Mouse (Mus musculus) heart, adult 2 months (tissue): ENCODE results near the gene Cavin3. TPM values are rescaled to one million over a fixed set of nuclear protein-coding genes. Genes with fewer than 3 reads are reported as not detected.
"Not testable (repeated sequence)": the region's sequence is repeated elsewhere in the genome, so short reads cannot be mapped to it uniquely, and the experiment has no call there.

Experiments used
- DNase-seq, 2 experiments: peaks; one replicate each; pipeline ENCODE4 v3.0.0; 2021
- H3K27ac ChIP-seq: fragments of 200-600 bp; 2 replicates; pipeline ENCODE4 v1.8.1; 2022
- H3K27me3 ChIP-seq: fragments of 200-500 bp; 2 replicates; pipeline ENCODE4 v1.6.1; 2012; ENCODE audit warnings: mild to moderate bottlenecking, low read length, inconsistent platforms, mixed read lengths; ENCODE audit not compliant: control insufficient read depth, insufficient read depth
- H3K36me3 ChIP-seq: fragments of 200-500 bp; 2 replicates; pipeline ENCODE4 v1.6.1; 2012; ENCODE audit warnings: low read length, inconsistent platforms; ENCODE audit not compliant: control insufficient read depth, insufficient read depth
- H3K4me1 ChIP-seq: fragments of 200-500 bp; 2 replicates; pipeline ENCODE4 v1.6.1; 2011; ENCODE audit warnings: low read length; ENCODE audit not compliant: control insufficient read depth, insufficient read depth
- H3K4me3 ChIP-seq: fragments of 200-600 bp; 2 replicates; pipeline ENCODE4 v1.8.1; 2022
- H3K79me2 ChIP-seq: fragments of 200-500 bp; replicated peaks from 2 replicates; pipeline ENCODE4 v1.6.1; 2012; ENCODE audit warnings: mild to moderate bottlenecking, inconsistent platforms, low read length, moderate library complexity, mixed read lengths; ENCODE audit not compliant: control insufficient read depth, insufficient read depth
- H3K9ac ChIP-seq: fragments of 200-500 bp; 2 replicates; pipeline ENCODE4 v1.6.1; 2012; ENCODE audit warnings: low read depth, mild to moderate bottlenecking, control low read depth, inconsistent platforms, low read length, mixed read lengths
- CTCF ChIP-seq: fragments of 200-600 bp; IDR thresholded peaks from 2 replicates; pipeline ENCODE4 v1.8.1; 2022; ENCODE audit warnings: antibody characterized with exemption, mild to moderate bottlenecking, moderate library complexity
- EP300 ChIP-seq: fragments of 200-500 bp; IDR thresholded peaks from 2 replicates; pipeline ENCODE4 v1.6.1; 2011; ENCODE audit warnings: low read depth, low read length, control low read depth; ENCODE audit not compliant: insufficient read depth
- POLR2A ChIP-seq: fragments of 200-500 bp; IDR thresholded peaks from 2 replicates; pipeline ENCODE4 v1.6.1; 2011; ENCODE audit warnings: mild to moderate bottlenecking, low read depth, low read length, control low read depth; ENCODE audit not compliant: insufficient read depth
- WGBS: fragments of 180-500 bp; shearing (Covaris S2); methylation state at CpG from one replicate; pipeline ENCODE4 v1.1.7; 2018; 5-methylcytosine and 5-hydroxymethylcytosine counted together
- intact Hi-C: fragments of 180-260 bp; cut with DNase I; formaldehyde crosslinking; loops from one replicate; pipeline ENCODE4 v1.15.1; 2025
- polyA plus RNA-seq: library from polyadenylated mRNA; depleted of rRNA; stranded (reverse); fragments of >200 nt; gene quantifications from 2 replicates; pipeline ENCODE4 v1.2.3, GENCODE M21; 2012
- total RNA-seq, 2 experiments: library from RNA; stranded (reverse); gene quantifications; 2 replicates each; pipeline ENCODE4 v1.2.3; 2021

Cavin3 gene
- total and polyA plus RNA-seq, 3 experiments, result 17.5 to 24.0 (median 21.0) TPM

DNA sequence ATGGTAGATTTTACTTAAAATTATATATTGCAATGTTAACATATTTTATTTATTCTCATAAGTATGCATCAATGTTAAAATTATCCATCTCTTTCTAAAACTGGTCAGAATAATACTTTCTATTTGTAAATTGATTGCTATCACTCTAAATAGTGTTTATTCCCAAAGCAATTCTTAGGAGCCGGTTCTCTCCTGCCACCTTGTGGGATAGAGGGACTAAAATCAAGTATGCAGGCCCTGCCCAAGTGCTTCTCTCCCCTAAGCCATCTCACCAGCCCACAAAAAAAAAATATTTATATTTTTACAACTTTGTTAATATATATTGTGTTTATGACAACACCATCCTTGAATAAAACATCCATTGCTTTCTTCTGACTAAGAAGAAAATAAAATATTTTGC, 9.5 kb downstream of the Cavin3 start:
- no peak overlapping the region for H3K4me3 ChIP-seq
- peaks cover 11% of the 10 kb centered on the region for H3K4me1 ChIP-seq
- H3K36me3 ChIP-seq, result peaks cover 6% of the 10 kb centered on the region
- no peak for DNase-seq
- intact Hi-C loops, result loop anchor here (10.0 kb wide), 1 partner anchor 342 kb away; the partner anchor contains the start of gene Mrpl17
- H3K27ac ChIP-seq, result no peak overlapping the region
- WGBS, result 43% methylated on average over 1 of the region's 1 CpGs
- TF ChIP-seq EP300 (no peak), POLR2A (no peak), CTCF (peak; percentile 56)
- no peaks in the 10 kb centered on the region for H3K27me3 ChIP-seq
- no peaks in the 10 kb centered on the region for H3K79me2 ChIP-seq
- H3K9ac ChIP-seq, result no peak overlapping the region

- H3K9ac ChIP-seq, H3K27ac ChIP-seq, intact Hi-C loops, H3K4me1 ChIP-seq, H3K79me2 ChIP-seq, H3K36me3 ChIP-seq, DNase-seq, H3K4me3 ChIP-seq, H3K27me3 ChIP-seq: not testable (repeated sequence)
- WGBS, result 45% methylated on average over 5 of the region's 5 CpGs
Observed at GRCm38 (mm10) chr7:105465505-105465904, 16.6 kb downstream of the Cavin3 start.

- H3K9ac ChIP-seq, result no peak overlapping the region
- H3K79me2 ChIP-seq, result no peaks in the 10 kb centered on the region
- no peaks in the 10 kb centered on the region for H3K36me3 ChIP-seq
- H3K27me3 ChIP-seq, result no peaks in the 10 kb centered on the region
- H3K27ac ChIP-seq, result no peak overlapping the region
- TF ChIP-seq POLR2A, result no peak
- no peak for TF ChIP-seq CTCF
- no peak for TF ChIP-seq EP300
- no peak overlapping the region for H3K4me3 ChIP-seq
- DNase-seq, result no peak
- intact Hi-C loops, result no loop called here
- H3K4me1 ChIP-seq, result no peaks in the 10 kb centered on the region
Observed at GRCm38 (mm10) chr7:105458546-105458945, 23.6 kb downstream of the Cavin3 start.

- H3K36me3 ChIP-seq, intact Hi-C loops, DNase-seq, H3K27me3 ChIP-seq, H3K4me1 ChIP-seq, H3K4me3 ChIP-seq, H3K27ac ChIP-seq, H3K79me2 ChIP-seq, H3K9ac ChIP-seq: not testable (repeated sequence)
- WGBS, result 89% methylated on average over 4 of the region's 4 CpGs
Observed at GRCm38 (mm10) chr7:105453345-105453744, 28.8 kb downstream of the Cavin3 start.

DNA sequence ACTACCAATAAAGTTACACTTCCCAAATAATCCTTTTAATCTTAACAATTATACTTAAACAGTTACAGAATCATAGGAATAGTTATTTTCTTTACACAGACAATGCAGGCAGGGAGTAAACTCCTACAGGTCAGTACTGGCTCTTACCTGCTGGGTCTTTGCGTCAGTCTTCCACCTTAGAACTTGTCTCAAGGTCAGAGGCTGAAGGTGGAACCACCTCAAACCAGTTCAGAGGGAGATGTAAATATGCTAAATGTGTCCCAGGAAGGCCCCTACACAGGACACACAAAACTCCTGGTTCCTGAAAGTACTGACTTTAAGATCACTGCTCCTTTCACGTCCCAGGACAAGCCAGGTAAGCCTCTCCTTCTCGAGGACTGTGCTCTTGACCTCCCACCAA, 37.0 kb downstream of the Cavin3 start:
- Histone ChIP-seq H3K27ac (no peak overlapping the region), H3K36me3 (no peaks in the 10 kb centered on the region), H3K27me3 (no peaks in the 10 kb centered on the region), H3K9ac (no peak overlapping the region), H3K4me1 (no peaks in the 10 kb centered on the region), H3K79me2 (no peaks in the 10 kb centered on the region), H3K4me3 (no peak overlapping the region)
- DNase-seq, result no peak
- WGBS, result 69% methylated on average over 3 of the region's 3 CpGs
- no peak for TF ChIP-seq CTCF
- no peak for TF ChIP-seq POLR2A
- no peak for TF ChIP-seq EP300
- intact Hi-C loops, result no loop called here

GRCm38 (mm10) chr7:105441426-105441825, 40.7 kb downstream of the Cavin3 start:
- Histone ChIP-seq H3K4me1 (peaks cover 2% of the 10 kb centered on the region; the same call in 1 of the 2 replicates), H3K27me3 (no peaks in the 10 kb centered on the region), H3K4me3 (no peak overlapping the region), H3K79me2 (no peaks in the 10 kb centered on the region), H3K36me3 (no peaks in the 10 kb centered on the region), H3K27ac (no peak overlapping the region), H3K9ac (no peak overlapping the region)
- DNase-seq, result no peak
- WGBS, result 41% methylated on average over 4 of the region's 4 CpGs
- intact Hi-C loops, result no loop called here
- no peak for TF ChIP-seq CTCF
- TF ChIP-seq EP300, result no peak
- TF ChIP-seq POLR2A, result no peak
